Mouse (Mus musculus) T-cell, adult 66 days (primary cell): ENCODE results near the gene Gspt1. TPM values are rescaled to one million over a fixed set of nuclear protein-coding genes. Genes with fewer than 3 reads are reported as not detected.

ENCODE experiments used
- total RNA-seq, 2 experiments: library from RNA; stranded (reverse); gene quantifications; 3 replicates in 1 of 2; 4 replicates in 1 of 2; pipeline ENCODE4 v1.2.4; 2023

Gene Gspt1
- 10 to 100 TPM; 80.2 to 90.2 TPM for total RNA-seq

GRCm38 (mm10) chr16:11253898-11254722 lies at the start of gene Gspt1:
Gspt1 (minus strand) TSS chr16:11254325.

GRCm38 (mm10) chr16:11202571-11203554 lies 51.3 kb downstream of the Gspt1 start, which contains the start of gene Rsl1d1:
Rsl1d1 (minus strand) TSS chr16:11203331.

GRCm38 (mm10) chr16:11176208-11176883 lies 77.8 kb downstream of the Gspt1 start, which contains the start of gene Zc3h7a:
Zc3h7a (minus strand) TSS chr16:11176393.

Other genes with a start within 250 kb of the Gspt1 start
- 1 to 10 TPM; 6.3 to 6.8 TPM for gene Snn, start 193.4 kb downstream of the Gspt1 start, total RNA-seq
- 10 to 100 TPM in 1 of 2 experiments, 1 to 10 TPM in 1; 4.4 to 10.7 TPM for gene Litaf, start 188.2 kb downstream of the Gspt1 start, total RNA-seq
- gene Txndc11, start 119.7 kb downstream of the Gspt1 start, total RNA-seq: 10 to 100 TPM; 44.5 to 51.3 TPM
- gene Zc3h7a, start 77.9 kb downstream of the Gspt1 start, total RNA-seq: 100 to 1,000 TPM; 332 to 346 TPM
- gene Rsl1d1, start 51.0 kb downstream of the Gspt1 start, total RNA-seq: 100 to 1,000 TPM; 148 to 154 TPM
- gene Tnfrsf17, start 59.5 kb upstream of the Gspt1 start, total RNA-seq: not detected
- gene Snx29, start 68.6 kb upstream of the Gspt1 start, total RNA-seq: 10 to 100 TPM; 37.7 to 45.0 TPM